Mouse (Mus musculus): ENCODE measurements at regions not wholly inside any gene's neighbourhood (a gene's known extent, or its start where the extent isn't known, plus 50 kb on each side); places are given as distances from the start of the nearest gene placed in this dataset.

- Histone ChIP-seq H3K27ac (replicated peaks; ENCODE audit: low read depth, low read length) (no peak overlapping the region), H3K4me3 (ENCODE audit: insufficient read depth, low read depth, low read length) (no peak overlapping the region), H3K4me1 (ENCODE audit: control insufficient read depth, insufficient read depth, insufficient read length, low read length) (peaks cover 15% of the 10 kb centered on the region)
Observed at GRCm38 (mm10) chr15:38392441-38393149, 967.2 kb downstream of the 4930447A16Rik start.

- Histone ChIP-seq H3K4me1 (ENCODE audit: control insufficient read depth, insufficient read depth, insufficient read length, low read length) (peaks cover 6% of the 10 kb centered on the region; the same call in 1 of the 2 replicates), H3K27ac (replicated peaks; ENCODE audit: low read depth, low read length) (no peak overlapping the region)
Observed at GRCm38 (mm10) chr15:38398852-38399251, 973.5 kb downstream of the 4930447A16Rik start.

DNA sequence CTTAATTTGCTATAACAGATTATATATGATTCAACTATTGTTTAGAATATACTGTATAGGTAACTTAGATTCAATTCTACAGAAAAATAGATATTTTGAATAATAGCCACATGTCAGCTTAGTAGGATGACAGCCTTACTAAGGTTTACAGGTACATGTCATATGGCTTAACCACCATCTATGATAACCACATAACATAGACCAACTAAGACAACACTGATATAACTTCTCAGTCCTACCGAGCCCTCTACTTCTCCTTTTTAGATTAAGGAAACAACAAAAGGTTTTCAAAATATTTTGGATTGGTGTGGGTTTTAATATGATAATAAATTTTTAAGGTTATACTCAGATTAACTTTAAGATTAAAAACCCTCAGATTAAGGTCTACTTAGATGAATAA is 977.4 kb downstream of the 4930447A16Rik start:
- Histone ChIP-seq H3K4me1 (ENCODE audit: control insufficient read depth, insufficient read depth, insufficient read length, low read length) (peaks cover 15% of the 10 kb centered on the region), H3K4me3 (ENCODE audit: insufficient read depth, low read depth, low read length) (no peak overlapping the region), H3K27ac (replicated peaks; ENCODE audit: low read depth, low read length) (no peak overlapping the region)

More at GRCm38 (mm10) chr15:38398852-38399251, 973.5 kb downstream of the 4930447A16Rik start:
- H3K4me3 ChIP-seq (ENCODE audit: insufficient read depth, low read depth, low read length) = no peak overlapping the region

- Histone ChIP-seq H3K4me1 (ENCODE audit: control insufficient read depth, insufficient read depth, insufficient read length, low read length) (peaks cover 19% of the 10 kb centered on the region), H3K4me3 (ENCODE audit: insufficient read depth, low read depth, low read length) (no peak overlapping the region), H3K27ac (replicated peaks; ENCODE audit: low read depth, low read length) (no peak overlapping the region)
Observed at GRCm38 (mm10) chr15:38403760-38404375, 978.5 kb downstream of the 4930447A16Rik start.

- H3K27ac ChIP-seq (replicated peaks; ENCODE audit: low read depth, low read length) = no peak overlapping the region
- no peak overlapping the region for H3K4me3 ChIP-seq (ENCODE audit: insufficient read depth, low read depth, low read length)
- H3K4me1 ChIP-seq (ENCODE audit: control insufficient read depth, insufficient read depth, insufficient read length, low read length) = peaks cover 19% of the 10 kb centered on the region
Observed at GRCm38 (mm10) chr15:38406114-38406960, 981.0 kb downstream of the 4930447A16Rik start.

- Histone ChIP-seq H3K4me3 (ENCODE audit: insufficient read depth, low read depth, low read length) (no peak overlapping the region), H3K27ac (replicated peaks; ENCODE audit: low read depth, low read length) (no peak overlapping the region), H3K4me1 (ENCODE audit: control insufficient read depth, insufficient read depth, insufficient read length, low read length) (peaks cover 19% of the 10 kb centered on the region)
Observed at GRCm38 (mm10) chr15:38407476-38407875, 982.1 kb downstream of the 4930447A16Rik start.

DNA sequence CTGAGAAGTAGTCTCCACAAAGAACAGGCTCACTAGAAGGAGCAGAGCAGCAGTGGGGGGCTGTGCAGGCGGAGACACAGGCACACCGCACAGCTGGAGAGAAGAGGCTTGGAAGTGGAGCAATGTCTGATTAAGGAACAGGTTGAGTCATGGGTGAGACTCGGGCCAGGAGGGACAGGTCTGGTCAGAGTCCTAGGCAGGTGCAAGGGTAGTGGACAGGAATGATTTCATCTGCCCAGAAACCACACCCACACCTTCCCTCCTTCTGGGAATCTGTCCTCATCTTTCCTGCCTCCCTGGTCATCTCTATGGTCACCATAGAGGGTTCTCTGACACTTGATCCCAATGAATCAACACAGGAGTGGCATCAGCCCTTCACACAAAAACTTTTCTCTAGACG is 983.8 kb downstream of the 4930447A16Rik start:
- no peak overlapping the region for H3K27ac ChIP-seq (replicated peaks; ENCODE audit: low read depth, low read length)
- no peak overlapping the region for H3K4me3 ChIP-seq (ENCODE audit: insufficient read depth, low read depth, low read length)
- peaks cover 19% of the 10 kb centered on the region for H3K4me1 ChIP-seq (ENCODE audit: control insufficient read depth, insufficient read depth, insufficient read length, low read length)

DNA sequence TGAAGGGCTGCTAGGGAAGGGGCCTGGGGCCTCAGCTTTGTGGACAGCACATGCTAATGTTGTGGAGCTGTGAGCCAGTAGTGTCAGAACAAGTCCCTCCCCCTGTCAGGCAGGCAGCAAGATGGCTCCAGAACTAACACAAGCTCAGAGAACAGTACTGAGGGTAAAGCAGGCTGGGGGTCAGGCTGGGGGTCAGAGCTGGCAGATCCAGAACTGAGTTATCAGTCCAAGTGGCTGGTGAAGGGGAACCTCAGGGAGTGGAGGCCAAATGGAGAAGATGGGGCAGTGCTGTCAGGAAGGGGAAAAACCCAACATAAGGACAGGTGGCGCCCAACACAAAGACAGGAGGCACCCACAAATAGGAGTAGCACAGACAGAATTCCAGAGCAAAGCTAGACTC is 985.1 kb downstream of the 4930447A16Rik start:
- peaks cover 19% of the 10 kb centered on the region for H3K4me1 ChIP-seq (ENCODE audit: control insufficient read depth, insufficient read depth, insufficient read length, low read length)
- no peak overlapping the region for H3K27ac ChIP-seq (replicated peaks; ENCODE audit: low read depth, low read length)
- no peak overlapping the region for H3K4me3 ChIP-seq (ENCODE audit: insufficient read depth, low read depth, low read length)

DNA sequence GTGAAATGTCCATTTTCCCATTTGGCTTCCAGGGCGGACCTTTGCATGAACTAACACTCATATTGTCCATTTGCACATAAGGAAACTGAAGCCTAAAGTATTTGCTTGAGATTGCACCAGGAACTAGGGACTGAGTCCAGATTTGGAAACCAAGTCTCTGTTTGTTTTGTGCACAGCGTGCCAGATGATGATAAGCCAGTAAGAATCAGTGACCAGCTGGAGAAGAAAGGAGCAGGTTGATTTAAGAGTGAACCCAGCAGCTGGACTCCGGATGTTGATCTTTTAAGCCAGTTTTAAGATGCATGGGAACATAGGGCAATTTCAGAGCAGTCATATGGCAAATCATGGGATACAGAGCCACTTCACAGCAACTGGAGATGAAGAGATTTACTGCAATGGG is 987.1 kb downstream of the 4930447A16Rik start:
- H3K4me3 ChIP-seq (ENCODE audit: insufficient read depth, low read depth, low read length) = no peak overlapping the region
- peaks cover 7% of the 10 kb centered on the region for H3K4me1 ChIP-seq (ENCODE audit: control insufficient read depth, insufficient read depth, insufficient read length, low read length)
- no peak overlapping the region for H3K27ac ChIP-seq (replicated peaks; ENCODE audit: low read depth, low read length)

GRCm38 (mm10) chr15:38413329-38413728 is 988.0 kb downstream of the 4930447A16Rik start:
- H3K4me3 ChIP-seq (ENCODE audit: insufficient read depth, low read depth, low read length) = no peak overlapping the region
- no peaks in the 10 kb centered on the region for H3K4me1 ChIP-seq (ENCODE audit: control insufficient read depth, insufficient read depth, insufficient read length, low read length)
- no peak overlapping the region for H3K27ac ChIP-seq (replicated peaks; ENCODE audit: low read depth, low read length)

GRCm38 (mm10) chr15:38414318-38415090 is 989.1 kb downstream of the 4930447A16Rik start:
- no peak overlapping the region for H3K27ac ChIP-seq (replicated peaks; ENCODE audit: low read depth, low read length)
- H3K4me1 ChIP-seq (ENCODE audit: control insufficient read depth, insufficient read depth, insufficient read length, low read length) = no peaks in the 10 kb centered on the region
- H3K4me3 ChIP-seq (ENCODE audit: insufficient read depth, low read depth, low read length) = no peak overlapping the region

DNA sequence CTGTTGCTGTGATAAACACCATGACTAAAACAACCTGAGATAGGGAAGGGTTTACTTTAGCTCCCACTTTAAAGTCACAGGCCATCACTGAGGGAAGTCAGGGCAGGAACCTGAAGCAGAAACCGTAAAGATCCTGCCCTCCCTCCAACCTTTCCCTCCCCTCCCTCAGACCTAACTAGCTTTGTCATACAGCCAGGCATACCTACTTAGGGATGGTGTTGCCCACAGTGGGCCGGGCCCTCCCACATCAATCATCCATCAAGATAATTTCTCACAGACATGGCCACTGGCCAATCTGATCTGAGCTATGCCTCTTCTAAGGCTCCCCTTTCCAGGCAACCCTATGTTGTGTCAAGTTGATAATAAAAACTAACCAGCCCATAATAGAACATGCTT is 989.7 kb downstream of the 4930447A16Rik start:
- Histone ChIP-seq H3K4me1 (ENCODE audit: control insufficient read depth, insufficient read depth, insufficient read length, low read length) (no peaks in the 10 kb centered on the region), H3K27ac (replicated peaks; ENCODE audit: low read depth, low read length) (no peak overlapping the region), H3K4me3 (ENCODE audit: insufficient read depth, low read depth, low read length) (no peak overlapping the region)

DNA sequence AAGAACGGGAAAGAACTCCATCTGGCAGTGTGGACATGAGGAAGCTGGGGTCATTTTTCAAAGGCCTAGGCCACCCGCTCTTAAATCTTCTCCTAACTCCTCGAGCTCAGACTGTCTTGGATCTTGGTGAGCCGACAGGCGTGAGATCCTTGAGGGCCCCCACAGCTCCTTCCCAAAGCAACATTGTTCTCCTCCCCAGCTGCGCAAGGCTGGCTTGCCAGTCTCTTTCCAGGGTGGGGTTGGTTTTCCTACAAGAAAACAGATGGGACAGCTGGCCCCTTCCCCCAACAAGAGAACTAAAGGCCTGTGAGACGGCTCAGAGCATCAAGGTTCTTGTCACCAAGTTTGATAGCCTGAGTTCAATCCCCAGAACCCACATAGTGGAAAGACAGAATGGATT is 994.3 kb downstream of the 4930447A16Rik start:
- no peak overlapping the region for H3K4me3 ChIP-seq (ENCODE audit: insufficient read depth, low read depth, low read length)
- peaks cover 26% of the 10 kb centered on the region for H3K4me1 ChIP-seq (ENCODE audit: control insufficient read depth, insufficient read depth, insufficient read length, low read length)
- no peak overlapping the region for H3K27ac ChIP-seq (replicated peaks; ENCODE audit: low read depth, low read length)

- Histone ChIP-seq H3K4me3 (ENCODE audit: insufficient read depth, low read depth, low read length) (no peak overlapping the region), H3K4me1 (ENCODE audit: control insufficient read depth, insufficient read depth, insufficient read length, low read length) (peaks cover 26% of the 10 kb centered on the region), H3K27ac (replicated peaks; ENCODE audit: low read depth, low read length) (no peak overlapping the region)
Observed at GRCm38 (mm10) chr15:38420784-38421183, 995.4 kb downstream of the 4930447A16Rik start.

GRCm38 (mm10) chr15:38422741-38423140 is 997.4 kb downstream of the 4930447A16Rik start:
- Histone ChIP-seq H3K4me3 (ENCODE audit: insufficient read depth, low read depth, low read length) (no peak overlapping the region), H3K27ac (replicated peaks; ENCODE audit: low read depth, low read length) (peak overlapping the region; percentile 78), H3K4me1 (ENCODE audit: control insufficient read depth, insufficient read depth, insufficient read length, low read length) (peaks cover 26% of the 10 kb centered on the region)
